Mouse (Mus musculus) hindbrain, embryonic 11.5 days (tissue): Measurements from ENCODE around the gene Irf2bp1. TPM values are rescaled to one million over a fixed set of nuclear protein-coding genes. Genes with fewer than 3 reads are reported as not detected.

Experiments used
- ATAC-seq: fragments of 200-750 bp; cut with Nextera tagmentation; 2 replicates; pipeline ENCODE4 v1.8.0; 2017; ENCODE audit warnings: mild to moderate bottlenecking, moderate TSS enrichment, moderate library complexity; ENCODE audit not compliant: low FRiP score
- DNase-seq: peaks from one replicate; pipeline ENCODE4 v3.0.0-alpha.2; 2015; ENCODE audit warnings: low spot score
- H3K27ac ChIP-seq: fragments of 300-500 bp; sonication (generic); 2 replicates; pipeline ENCODE4 v1.5.1; 2014; ENCODE audit warnings: mild to moderate bottlenecking, low read depth, low read length
- H3K27me3 ChIP-seq: fragments of 300-500 bp; sonication (generic); 2 replicates; pipeline ENCODE4 v1.6.1; 2014; ENCODE audit warnings: mild to moderate bottlenecking, low read length, moderate library complexity, mixed read lengths; ENCODE audit not compliant: control insufficient read depth, insufficient read depth
- H3K36me3 ChIP-seq: fragments of 300-500 bp; sonication (generic); 2 replicates; pipeline ENCODE4 v1.6.1; 2014; ENCODE audit warnings: mild to moderate bottlenecking, low read length, moderate library complexity, mixed read lengths; ENCODE audit not compliant: control insufficient read depth, insufficient read depth
- H3K4me1 ChIP-seq: fragments of 300-500 bp; sonication (generic); replicated peaks from 2 replicates; pipeline ENCODE4 v1.6.1; 2014; ENCODE audit warnings: low read length, mixed read lengths; ENCODE audit not compliant: control insufficient read depth, insufficient read depth
- H3K4me2 ChIP-seq: fragments of 300-500 bp; sonication (generic); replicated peaks from 2 replicates; pipeline ENCODE4 v1.6.1; 2014; ENCODE audit warnings: mild to moderate bottlenecking, low read depth, low read length
- H3K4me3 ChIP-seq: fragments of 300-500 bp; sonication (generic); 2 replicates; pipeline ENCODE4 v1.5.1; 2014; ENCODE audit warnings: low read depth, low read length
- H3K9ac ChIP-seq: fragments of 300-500 bp; sonication (generic); 2 replicates; pipeline ENCODE4 v1.6.1; 2014; ENCODE audit warnings: low read depth, low read length
- H3K9me3 ChIP-seq: fragments of 300-500 bp; sonication (generic); 2 replicates; pipeline ENCODE4 v1.6.1; 2016; ENCODE audit warnings: low read length; ENCODE audit not compliant: control insufficient read depth
- WGBS: fragments of 180-500 bp; shearing (Covaris S2); extraction: QIAGEN DNeasy Blood & Tissue Kit; methylation state at CpG from one replicate; pipeline ENCODE4 v1.1.7; 2014; 5-methylcytosine and 5-hydroxymethylcytosine counted together
- polyA plus RNA-seq: library from polyadenylated mRNA; unstranded; fragments of >200 nt; fragmentation: Nextera tagmentation; extraction: Ambion mirVana; gene quantifications from 2 replicates; pipeline ENCODE4 v1.2.1, GENCODE M21; 2014

Gene Irf2bp1
- polyA plus RNA-seq, 1 experiment from 2014 or later, result 26.0 TPM

DNA sequence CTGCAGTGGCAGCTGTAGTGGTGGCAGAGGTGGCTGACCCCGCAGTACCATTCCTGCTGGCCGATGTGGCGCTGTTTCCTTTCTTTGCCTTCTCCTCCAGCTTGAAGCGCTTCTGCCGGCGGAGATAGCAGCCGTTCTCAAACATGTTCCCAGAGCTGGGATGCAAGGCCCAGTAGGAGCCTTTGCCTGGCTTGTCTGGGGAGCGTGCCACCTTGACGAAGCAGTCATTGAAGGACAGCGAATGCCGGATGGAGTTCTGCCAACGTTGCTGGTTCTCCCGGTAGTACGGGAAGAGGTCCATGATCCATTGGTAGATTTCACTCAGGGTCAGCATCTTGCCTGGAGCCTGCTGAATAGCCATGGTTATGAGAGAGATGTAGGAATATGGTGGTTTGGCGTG is 10.6 kb downstream of the Irf2bp1 start:
- no peak overlapping the region for H3K9ac ChIP-seq
- no peaks in the 10 kb centered on the region for H3K27me3 ChIP-seq
- ATAC-seq (no peak), DNase-seq (no peak)
- H3K4me3 ChIP-seq, result no peak overlapping the region
- no peak overlapping the region for H3K4me2 ChIP-seq
- H3K4me1 ChIP-seq, result no peaks in the 10 kb centered on the region; the same call in 1 of the 2 replicates
- 66% methylated on average over 15 of the region's 15 CpGs for WGBS
- no peaks in the 10 kb centered on the region for H3K36me3 ChIP-seq
- no peaks in the 10 kb centered on the region for H3K9me3 ChIP-seq
- no peak overlapping the region for H3K27ac ChIP-seq

DNA sequence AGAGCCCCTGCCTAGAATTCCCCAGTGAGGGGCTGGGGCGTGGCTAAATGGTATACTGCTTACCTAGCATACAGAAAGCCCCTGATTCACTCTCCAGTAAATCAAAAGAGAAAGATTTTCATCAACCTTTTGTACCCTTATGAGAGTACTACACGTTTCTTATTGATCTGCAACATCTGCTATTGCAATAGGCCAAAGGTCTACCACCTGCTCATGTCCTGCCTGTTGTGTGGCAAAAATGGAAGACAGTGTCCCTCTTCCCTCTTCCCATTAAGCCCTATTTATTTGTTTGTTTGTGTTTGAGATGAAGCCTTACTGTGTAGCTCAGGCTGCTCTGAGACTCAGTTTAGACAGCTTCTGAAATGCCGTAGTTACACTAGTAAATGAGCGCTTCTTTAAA is 12.2 kb downstream of the Irf2bp1 start:
- Histone ChIP-seq H3K36me3 (no peaks in the 10 kb centered on the region), H3K9me3 (no peaks in the 10 kb centered on the region), H3K27ac (no peak overlapping the region), H3K9ac (no peak overlapping the region), H3K4me3 (no peak overlapping the region), H3K4me2 (no peak overlapping the region), H3K4me1 (no peaks in the 10 kb centered on the region; the same call in 1 of the 2 replicates), H3K27me3 (peaks cover 8% of the 10 kb centered on the region)
- DNase-seq (no peak), ATAC-seq (no peak)
- 94% methylated on average over 4 of the region's 4 CpGs for WGBS

DNA sequence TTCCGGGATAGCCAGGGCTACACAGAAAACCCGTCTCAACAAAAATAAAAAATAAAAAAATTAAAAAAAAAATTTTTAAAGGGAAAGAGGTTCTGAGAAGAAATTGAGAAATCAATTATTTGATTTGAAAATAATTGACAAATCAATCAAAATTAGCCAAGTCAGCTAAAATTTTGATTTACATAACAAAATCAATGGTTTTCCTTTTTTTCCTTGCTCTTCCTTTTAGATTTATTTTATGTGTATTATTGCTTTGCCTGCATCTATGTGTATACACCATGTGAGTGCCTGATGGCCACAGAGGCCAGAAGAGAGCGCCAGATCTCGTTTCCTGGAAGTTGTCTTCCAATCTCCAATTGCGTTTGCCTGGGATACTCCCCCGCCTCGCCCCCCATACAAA is 14.1 kb downstream of the Irf2bp1 start:
- Histone ChIP-seq H3K9me3 (no peaks in the 10 kb centered on the region), H3K4me3 (no peak overlapping the region), H3K36me3 (no peaks in the 10 kb centered on the region), H3K27ac (no peak overlapping the region), H3K9ac (no peak overlapping the region), H3K4me2 (no peak overlapping the region), H3K27me3 (peaks cover 25% of the 10 kb centered on the region), H3K4me1 (no peaks in the 10 kb centered on the region)
- no peak for DNase-seq
- WGBS, result 93% methylated on average over 7 of the region's 7 CpGs
- no peak for ATAC-seq

DNA sequence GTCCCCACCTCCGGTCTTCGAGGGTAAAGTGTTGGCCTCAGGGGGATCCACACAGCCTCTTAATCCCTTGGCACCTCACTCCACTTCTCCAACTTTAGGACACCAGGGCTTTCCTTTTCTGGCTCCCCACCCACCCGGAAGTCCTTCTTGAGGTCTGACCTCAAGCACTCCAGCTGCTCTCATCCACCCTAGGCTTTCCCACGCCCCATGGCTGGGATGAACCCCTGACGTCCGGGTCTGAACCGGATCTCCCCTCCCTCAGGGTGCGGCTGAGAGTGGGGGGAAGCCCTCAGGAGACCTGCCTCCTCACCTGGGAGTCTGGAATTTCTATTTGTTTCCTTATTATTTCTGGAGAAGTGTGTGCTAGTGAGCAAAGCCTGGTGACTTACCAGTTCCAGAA is 17.2 kb downstream of the Irf2bp1 start:
- Histone ChIP-seq H3K4me1 (no peaks in the 10 kb centered on the region), H3K27me3 (peaks cover 34% of the 10 kb centered on the region), H3K9ac (no peak overlapping the region), H3K4me2 (no peak overlapping the region), H3K4me3 (no peak overlapping the region), H3K9me3 (no peaks in the 10 kb centered on the region), H3K36me3 (no peaks in the 10 kb centered on the region), H3K27ac (no peak overlapping the region)
- no peak for DNase-seq
- 25% methylated on average over 8 of the region's 8 CpGs for WGBS
- no peak for ATAC-seq

DNA sequence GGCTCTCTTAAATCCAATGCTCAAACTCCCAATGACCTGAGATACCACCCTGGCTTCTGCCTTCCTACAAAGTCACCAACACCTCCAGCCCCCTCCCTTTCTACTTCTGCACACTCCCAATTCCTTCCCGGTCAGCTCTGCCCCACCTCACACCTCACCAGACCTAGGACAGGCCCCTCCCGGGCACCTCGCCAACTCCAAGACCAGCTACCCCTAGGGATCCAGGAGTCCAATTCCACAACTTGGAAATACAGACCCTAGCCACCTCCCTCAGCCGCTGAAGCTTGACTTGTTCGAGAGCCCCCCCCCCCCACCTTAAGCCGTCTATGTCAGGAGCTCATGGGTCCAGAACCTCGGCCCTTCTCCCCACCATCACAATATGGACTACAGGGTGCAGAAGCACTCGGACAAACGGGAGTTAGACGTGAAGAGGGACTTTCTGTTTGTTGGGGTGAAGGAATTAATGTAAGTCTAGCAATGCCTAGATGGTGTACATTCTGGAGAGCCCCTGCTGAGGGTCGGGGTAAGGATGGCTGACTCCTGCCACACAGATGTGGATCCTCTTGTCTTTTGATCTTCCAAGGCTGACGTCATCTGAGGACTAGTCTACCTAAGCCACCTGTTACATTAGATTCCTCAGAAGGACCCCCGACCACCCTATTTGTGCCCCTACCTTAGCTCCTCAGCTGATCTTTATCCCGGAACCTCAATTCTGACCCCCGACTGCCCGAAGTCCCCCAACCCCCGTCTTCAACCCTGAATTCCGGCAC is 18.5 kb downstream of the Irf2bp1 start:
- H3K4me2 ChIP-seq, result no peak overlapping the region
- H3K9ac ChIP-seq, result no peak overlapping the region
- no peaks in the 10 kb centered on the region for H3K4me1 ChIP-seq
- H3K4me3 ChIP-seq, result no peak overlapping the region
- H3K9me3 ChIP-seq, result no peaks in the 10 kb centered on the region
- H3K36me3 ChIP-seq, result no peaks in the 10 kb centered on the region
- peaks cover 34% of the 10 kb centered on the region for H3K27me3 ChIP-seq
- no peak overlapping the region for H3K27ac ChIP-seq
- no peak for ATAC-seq
- WGBS, result 69% methylated on average over 18 of the region's 18 CpGs
- no peak for DNase-seq

DNA sequence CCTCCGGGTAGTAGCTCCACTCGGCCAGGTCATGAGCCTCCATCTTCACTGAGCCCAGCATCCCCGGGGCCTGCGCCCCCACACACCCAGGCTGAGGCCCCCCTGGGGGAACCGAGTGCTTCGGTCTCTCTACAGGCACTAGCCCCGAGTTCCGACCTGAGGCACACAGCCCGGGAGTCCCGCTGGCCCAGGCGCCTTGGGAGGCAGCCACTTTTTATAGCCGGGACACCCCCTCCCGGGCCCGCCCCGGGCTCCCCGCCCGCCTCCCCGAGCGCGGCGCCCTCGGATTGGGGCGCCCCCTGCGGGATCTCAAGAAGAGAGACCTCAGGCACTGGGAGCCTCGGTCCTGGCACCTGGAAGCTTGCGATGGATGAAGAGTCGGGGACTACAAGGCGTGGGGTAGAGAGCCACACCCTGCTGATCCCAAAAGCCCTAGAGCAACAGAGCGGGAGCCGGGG is 19.5 kb downstream of the Irf2bp1 start, which contains the start of gene Foxa3:
Gene Foxa3 (minus strand): TSS at position 182 of the 458 bp plus-strand sequence.
- H3K27ac ChIP-seq, result 0 out of 2 replicates have a peak within 1 kb of the TSS, but pooled peaks have one; percentile 6
- no peaks in the 10 kb centered on the region for H3K4me1 ChIP-seq
- H3K4me2 ChIP-seq, result peak within 1 kb of the TSS; percentile 9; the same call in 1 of the 2 replicates
- no peaks in the 10 kb centered on the region for H3K9me3 ChIP-seq
- peak within 1 kb of the TSS; percentile 87 for H3K4me3 ChIP-seq
- 3% methylated on average over 29 of the region's 30 CpGs for WGBS
- no peaks in the 10 kb centered on the region for H3K36me3 ChIP-seq
- DNase-seq, result no peak
- H3K27me3 ChIP-seq, result peaks cover 34% of the 10 kb centered on the region
- ATAC-seq, result peak; percentile 47
- H3K9ac ChIP-seq, result peak within 1 kb of the TSS; percentile 88

DNA sequence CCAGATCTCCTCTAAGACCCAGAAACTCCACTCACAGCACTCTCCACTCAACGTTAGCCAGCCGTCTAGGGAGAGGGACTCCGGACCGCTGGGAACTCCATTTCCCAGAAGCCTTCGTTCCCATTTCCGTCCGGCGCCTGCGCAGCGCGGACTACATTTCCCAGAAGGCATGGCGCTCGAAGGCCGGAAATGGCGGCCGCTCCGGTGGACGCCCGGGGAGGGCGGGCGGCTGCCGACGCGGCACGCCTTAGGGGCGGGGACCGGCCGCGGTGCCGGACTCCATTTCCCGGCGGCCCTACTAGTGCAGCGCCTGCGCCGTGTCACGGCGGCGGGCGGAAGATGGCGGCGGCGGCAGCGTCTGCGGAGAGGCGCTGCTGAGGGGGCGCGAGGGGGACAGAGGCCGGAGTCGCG is 20.3 kb downstream of the Irf2bp1 start, which contains the start of gene Sympk:
Gene Sympk (plus strand): TSS at position 282 of the 411 bp plus-strand sequence.
- under 1% methylated on average over 44 of the region's 50 CpGs for WGBS
- DNase-seq, result peak; percentile 98

DNA sequence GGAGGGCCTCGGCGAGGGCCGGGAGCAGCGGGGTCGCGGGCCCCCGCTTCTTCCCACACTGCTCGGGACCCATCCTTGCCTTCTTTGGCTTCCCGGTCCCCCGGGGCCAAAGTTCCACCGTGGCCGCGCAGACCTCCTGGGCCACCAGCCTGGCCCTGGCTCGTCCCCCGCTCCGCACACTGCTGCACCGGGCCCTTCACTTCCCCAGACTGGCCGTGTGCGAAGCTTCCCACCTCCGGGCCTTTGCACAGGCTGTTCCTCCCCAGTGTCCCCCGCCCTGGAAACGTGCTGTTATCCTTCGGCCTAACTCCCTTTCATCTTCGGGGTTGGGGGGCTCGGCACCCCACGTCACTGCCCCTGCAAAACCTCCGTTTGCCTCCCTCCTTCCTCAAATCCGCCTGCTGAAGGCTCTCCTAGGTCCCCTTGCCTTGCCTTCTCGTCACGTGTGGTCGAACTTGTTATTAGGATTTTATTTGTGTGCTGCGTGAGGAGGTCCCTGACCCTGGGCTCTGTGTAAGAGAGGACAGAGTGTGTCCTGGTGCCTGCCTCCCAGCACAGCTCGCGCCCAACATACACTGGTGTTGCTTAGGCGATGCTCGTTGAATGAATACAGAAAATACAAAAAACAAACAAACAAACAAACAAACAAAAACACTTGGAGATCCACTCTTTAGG is 20.9 kb downstream of the Irf2bp1 start:
- peak overlapping the region; percentile 63 for H3K4me2 ChIP-seq
- DNase-seq (peak; percentile 50), ATAC-seq (peak; percentile 65)
- 0 out of 2 replicates have a peak overlapping the region, but pooled peaks have one; percentile 6 for H3K27ac ChIP-seq
- H3K36me3 ChIP-seq, result no peaks in the 10 kb centered on the region
- peaks cover 34% of the 10 kb centered on the region for H3K27me3 ChIP-seq
- no peaks in the 10 kb centered on the region for H3K4me1 ChIP-seq
- peak overlapping the region; percentile 88 for H3K9ac ChIP-seq
- H3K4me3 ChIP-seq, result peak overlapping the region; percentile 87
- WGBS, result 2% methylated on average over 28 of the region's 36 CpGs
- H3K9me3 ChIP-seq, result no peaks in the 10 kb centered on the region

More for the DNA sequence above, 20.3 kb downstream of the Irf2bp1 start, which contains the start of gene Sympk:
- H3K4me2 ChIP-seq, result peak within 1 kb of the TSS; percentile 63
- H3K27ac ChIP-seq, result 0 out of 2 replicates have a peak within 1 kb of the TSS, but pooled peaks have one; percentile 6
- H3K4me1 ChIP-seq, result no peaks in the 10 kb centered on the region
- H3K4me3 ChIP-seq, result peak within 1 kb of the TSS; percentile 87
- H3K27me3 ChIP-seq, result peaks cover 34% of the 10 kb centered on the region
- H3K36me3 ChIP-seq, result no peaks in the 10 kb centered on the region
- peak within 1 kb of the TSS; percentile 88 for H3K9ac ChIP-seq
- ATAC-seq, result peak; percentile 95
- no peaks in the 10 kb centered on the region for H3K9me3 ChIP-seq
